Mouse (Mus musculus) forebrain, embryonic 14.5 days (tissue): ENCODE data around the gene Fbrs. TPM values are rescaled to one million over a fixed set of nuclear protein-coding genes. Genes with fewer than 3 reads are reported as not detected.
"Not testable (repeated sequence)": the region's sequence is repeated elsewhere in the genome, so short reads cannot be mapped to it uniquely, and the experiment has no call there.

Source experiments
- ATAC-seq: fragments of 200-750 bp; cut with Nextera tagmentation; 2 replicates; pipeline ENCODE4 v1.8.0; 2017; ENCODE audit warnings: mild to moderate bottlenecking, moderate library complexity
- DNase-seq: peaks from one replicate; pipeline ENCODE4 v3.0.0-alpha.2; 2015; ENCODE audit warnings: low spot score
- H3K27ac ChIP-seq: fragments of 300-500 bp; sonication (generic); 2 replicates; pipeline ENCODE4 v1.5.1; 2014; ENCODE audit warnings: low read depth, mild to moderate bottlenecking, control low read depth, low read length, moderate library complexity
- H3K27me3 ChIP-seq: fragments of 300-500 bp; sonication (generic); replicated peaks from 2 replicates; pipeline ENCODE4 v1.6.1; 2014; ENCODE audit warnings: low read length, control low read depth, mixed read lengths; ENCODE audit not compliant: control insufficient read depth, insufficient read depth
- H3K36me3 ChIP-seq: fragments of 300-500 bp; sonication (generic); 2 replicates; pipeline ENCODE4 v1.6.1; 2014; ENCODE audit warnings: low read length, control low read depth; ENCODE audit not compliant: control insufficient read depth, insufficient read depth
- H3K4me1 ChIP-seq: fragments of 300-500 bp; sonication (generic); 2 replicates; pipeline ENCODE4 v1.6.1; 2014; ENCODE audit warnings: antibody characterized with exemption, low read length, control low read depth; ENCODE audit not compliant: control insufficient read depth, insufficient read depth
- H3K4me2 ChIP-seq: fragments of 300-500 bp; sonication (generic); 2 replicates; pipeline ENCODE4 v1.6.1; 2014; ENCODE audit warnings: mild to moderate bottlenecking, control low read depth, low read length
- H3K4me3 ChIP-seq: fragments of 300-500 bp; sonication (generic); 2 replicates; pipeline ENCODE4 v1.5.1; 2014; ENCODE audit warnings: low read depth, low read length, control low read depth
- H3K9ac ChIP-seq: fragments of 300-500 bp; sonication (generic); 2 replicates; pipeline ENCODE4 v1.6.1; 2014; ENCODE audit warnings: mild to moderate bottlenecking, low read length, control low read depth, moderate library complexity
- H3K9me3 ChIP-seq: fragments of 300-500 bp; sonication (generic); replicated peaks from 2 replicates; pipeline ENCODE4 v1.6.1; 2016; ENCODE audit warnings: low read length, control low read depth, mixed read lengths; ENCODE audit not compliant: control insufficient read depth
- WGBS: fragments of 180-500 bp; shearing (Covaris S2); extraction: QIAGEN DNeasy Blood & Tissue Kit; methylation state at CpG from one replicate; pipeline ENCODE4 v1.1.7; 2014; 5-methylcytosine and 5-hydroxymethylcytosine counted together
- polyA plus RNA-seq: library from polyadenylated mRNA; unstranded; fragments of >200 nt; fragmentation: Nextera tagmentation; extraction: Ambion mirVana; gene quantifications from 2 replicates; pipeline ENCODE4 v1.2.1, GENCODE M21; 2014

Gene Fbrs
- polyA plus RNA-seq, 1 experiment from 2014 or later = 8.9 TPM

DNA sequence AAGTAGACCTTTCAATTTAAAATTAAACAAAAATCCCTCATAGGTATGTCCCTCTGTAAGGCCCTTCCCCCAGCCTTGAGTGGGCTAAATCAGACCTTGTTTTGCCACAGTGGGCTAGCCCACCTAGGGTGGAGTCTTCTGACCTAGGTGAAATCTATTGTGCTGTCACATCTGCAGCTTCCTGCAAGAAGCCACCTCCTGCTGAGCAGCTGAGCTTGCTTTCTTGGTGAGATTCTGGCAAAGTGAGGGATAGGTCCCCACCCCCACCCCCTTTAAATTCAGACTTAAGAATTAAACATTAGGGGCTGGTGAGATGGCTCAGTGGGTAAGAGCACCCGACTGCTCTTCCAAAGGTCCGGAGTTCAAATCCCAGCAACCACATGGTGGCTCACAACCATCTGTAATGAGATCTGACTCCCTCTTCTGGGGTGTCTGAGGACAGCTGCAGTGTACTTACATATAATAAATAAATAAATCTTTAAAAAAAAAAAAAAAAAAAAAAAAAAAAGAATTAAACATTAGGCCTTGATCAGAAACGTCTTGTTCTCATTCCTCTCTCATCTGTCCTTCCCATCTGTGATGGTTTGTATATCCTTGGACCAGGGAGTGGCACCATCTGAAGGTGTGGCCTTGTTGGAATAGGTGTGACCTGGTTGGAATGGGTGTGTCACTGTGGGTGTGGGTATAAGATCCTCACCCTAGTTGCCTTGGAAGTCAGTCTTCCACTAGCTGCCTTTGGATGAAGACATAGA is 20.5 kb upstream of the Fbrs start:
- not testable (repeated sequence) for H3K9me3 ChIP-seq, H3K9ac ChIP-seq, H3K4me1 ChIP-seq, H3K27ac ChIP-seq, H3K4me3 ChIP-seq, DNase-seq, H3K4me2 ChIP-seq, H3K27me3 ChIP-seq, ATAC-seq
- peaks cover 47% of the 10 kb centered on the region for H3K36me3 ChIP-seq
- WGBS = 81% methylated on average over 3 of the region's 3 CpGs

DNA sequence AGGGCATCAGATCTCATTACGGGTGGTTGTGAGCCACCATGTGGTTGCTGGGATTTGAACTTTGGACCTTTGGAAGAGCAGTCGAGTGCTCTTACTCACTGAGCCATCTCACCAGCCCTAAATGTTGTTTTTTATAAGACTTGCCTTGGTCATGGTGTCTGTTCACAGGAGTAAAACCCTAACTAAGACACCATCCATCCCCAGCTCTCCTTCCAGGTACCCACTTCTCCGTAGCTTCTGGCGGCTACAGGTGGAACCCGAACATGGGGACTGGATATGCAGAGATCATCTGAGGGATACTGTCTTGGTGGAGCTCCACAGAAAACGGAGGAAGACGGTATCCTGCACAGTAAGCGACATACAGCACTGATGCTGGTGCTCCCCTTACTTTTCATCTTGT is 19.7 kb upstream of the Fbrs start, which contains the start of gene Prr14:
Gene Prr14 (plus strand): TSS at position 301 of the 400 bp plus-strand sequence.
- not testable (repeated sequence) for H3K9ac ChIP-seq, H3K9me3 ChIP-seq, H3K27ac ChIP-seq, H3K27me3 ChIP-seq, H3K4me3 ChIP-seq, H3K4me2 ChIP-seq, H3K4me1 ChIP-seq, DNase-seq, ATAC-seq
- H3K36me3 ChIP-seq = peaks cover 47% of the 10 kb centered on the region
- WGBS = 96% methylated on average over 8 of the region's 8 CpGs

DNA sequence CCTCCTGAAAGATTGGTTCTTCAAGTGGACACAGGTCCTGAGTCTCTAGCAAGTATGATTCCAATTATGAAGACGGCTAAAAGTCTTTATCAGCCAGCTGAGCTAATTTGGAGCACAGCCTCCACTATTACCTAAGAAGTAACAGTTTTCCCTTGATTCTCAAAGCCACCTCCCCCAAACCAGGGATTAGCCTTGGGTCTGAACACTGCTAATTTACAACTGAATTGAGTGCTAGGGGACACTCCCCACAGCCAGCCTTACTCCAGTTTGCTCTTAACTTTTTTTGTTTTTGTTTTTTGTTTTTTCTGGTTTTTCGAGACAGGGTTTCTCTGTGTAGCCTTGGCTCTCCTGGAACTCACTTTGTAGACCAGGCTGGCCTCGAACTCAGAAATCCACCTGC is 13.8 kb upstream of the Fbrs start:
- H3K4me3 ChIP-seq = no peak overlapping the region
- H3K4me2 ChIP-seq = no peak overlapping the region
- no peak overlapping the region for H3K9ac ChIP-seq
- 92% methylated on average over 3 of the region's 3 CpGs for WGBS
- H3K9me3 ChIP-seq = no peaks in the 10 kb centered on the region
- no peak for DNase-seq
- no peaks in the 10 kb centered on the region for H3K27me3 ChIP-seq
- no peak for ATAC-seq
- H3K27ac ChIP-seq = no peak overlapping the region
- H3K4me1 ChIP-seq = peaks cover 10% of the 10 kb centered on the region
- peaks cover 40% of the 10 kb centered on the region for H3K36me3 ChIP-seq

DNA sequence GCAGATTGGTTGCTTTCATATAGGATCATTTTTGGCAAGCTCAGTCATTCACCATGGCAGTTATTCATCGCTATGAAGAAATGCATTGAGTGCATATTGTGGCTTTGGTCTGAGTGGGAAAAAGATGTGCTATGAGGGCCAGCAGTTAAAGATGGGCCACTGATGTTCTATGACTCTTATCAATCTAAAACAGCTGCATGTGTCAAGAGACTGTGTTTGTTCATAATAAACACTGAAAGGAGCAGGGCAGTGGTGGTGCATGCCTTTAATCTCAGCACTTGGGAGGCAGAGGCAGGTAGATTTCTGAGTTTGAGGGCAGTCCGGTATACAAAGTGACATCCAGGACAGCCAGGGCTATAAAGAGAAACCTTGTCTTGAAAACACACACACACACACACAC is 13.3 kb upstream of the Fbrs start:
- H3K27ac ChIP-seq, DNase-seq, H3K9ac ChIP-seq, H3K4me3 ChIP-seq, H3K9me3 ChIP-seq, H3K4me2 ChIP-seq, H3K27me3 ChIP-seq, H3K4me1 ChIP-seq, ATAC-seq: not testable (repeated sequence)
- peaks cover 35% of the 10 kb centered on the region for H3K36me3 ChIP-seq
- WGBS = 98% methylated on average over 2 of the region's 2 CpGs

DNA sequence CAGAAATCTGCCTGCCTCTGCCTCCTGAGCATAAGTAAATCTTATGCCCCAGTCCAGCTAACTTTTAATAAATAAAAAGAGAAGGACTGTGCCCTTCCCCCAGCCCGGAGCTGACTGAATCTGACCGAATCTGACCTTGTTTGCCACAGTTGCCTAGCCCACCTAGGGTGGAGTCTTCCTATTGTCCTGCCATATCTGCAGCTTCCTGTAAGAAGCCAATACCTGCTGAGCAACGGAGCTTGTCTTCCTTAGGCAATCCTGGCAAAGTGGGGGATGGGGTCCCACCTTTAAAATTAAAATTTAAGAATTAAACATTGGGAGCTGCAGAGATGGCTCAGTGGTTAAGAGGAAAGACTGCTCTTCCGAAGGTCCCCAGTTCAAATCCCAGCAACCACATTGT is 12.4 kb upstream of the Fbrs start:
- no peak overlapping the region for H3K4me3 ChIP-seq
- peaks cover 26% of the 10 kb centered on the region for H3K36me3 ChIP-seq
- WGBS = 96% methylated on average over 4 of the region's 4 CpGs
- no peak overlapping the region for H3K27ac ChIP-seq
- no peak for DNase-seq
- no peak overlapping the region for H3K4me2 ChIP-seq
- H3K9ac ChIP-seq = no peak overlapping the region
- no peak for ATAC-seq
- H3K4me1 ChIP-seq = peaks cover 10% of the 10 kb centered on the region
- H3K9me3 ChIP-seq = no peaks in the 10 kb centered on the region
- H3K27me3 ChIP-seq = no peaks in the 10 kb centered on the region

DNA sequence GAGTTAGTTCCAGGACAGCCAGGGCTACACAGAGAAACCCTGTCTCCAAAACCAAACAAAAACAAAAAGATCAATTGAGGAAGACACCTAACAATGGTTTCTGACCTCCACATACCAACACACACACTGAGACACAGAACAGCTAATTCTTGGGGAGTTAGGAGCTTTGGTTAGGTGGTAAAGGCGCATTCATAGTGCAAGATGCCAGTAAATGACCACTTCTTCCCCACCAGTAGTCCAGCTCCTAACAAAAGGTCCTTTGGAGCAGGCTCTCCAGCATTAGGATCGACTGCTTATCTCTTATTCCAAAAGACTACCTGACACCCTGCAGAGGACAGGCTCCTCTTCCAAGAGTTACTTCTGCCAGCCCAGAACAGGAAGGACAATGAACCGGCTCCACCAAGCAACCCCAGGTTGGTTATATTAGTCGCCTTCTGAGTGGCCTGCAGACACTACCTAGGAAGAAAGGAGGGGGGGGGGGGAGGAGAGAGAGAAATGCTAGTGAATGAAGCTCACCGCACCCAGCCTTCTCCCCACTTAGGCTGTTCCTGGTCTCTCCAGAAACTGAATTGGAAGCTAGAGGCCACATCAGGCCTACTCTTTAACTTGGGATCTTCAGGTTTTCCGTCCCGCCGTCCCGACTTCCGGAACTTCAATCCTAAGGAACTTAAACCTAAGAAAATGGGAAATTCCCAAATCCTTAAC is 8.8 kb upstream of the Fbrs start:
- WGBS = 5% methylated on average over 10 of the region's 10 CpGs
- H3K9me3 ChIP-seq = no peaks in the 10 kb centered on the region
- ATAC-seq (peak; percentile 11; the same call in 1 of the 2 replicates), DNase-seq (no peak)
- H3K4me2 ChIP-seq = peak overlapping the region; percentile 55
- H3K27me3 ChIP-seq = no peaks in the 10 kb centered on the region
- peaks cover 42% of the 10 kb centered on the region for H3K36me3 ChIP-seq
- H3K4me3 ChIP-seq = peak overlapping the region; percentile 63
- H3K27ac ChIP-seq = peak overlapping the region; percentile 94
- peak overlapping the region; percentile 83 for H3K9ac ChIP-seq
- peaks cover 16% of the 10 kb centered on the region for H3K4me1 ChIP-seq

DNA sequence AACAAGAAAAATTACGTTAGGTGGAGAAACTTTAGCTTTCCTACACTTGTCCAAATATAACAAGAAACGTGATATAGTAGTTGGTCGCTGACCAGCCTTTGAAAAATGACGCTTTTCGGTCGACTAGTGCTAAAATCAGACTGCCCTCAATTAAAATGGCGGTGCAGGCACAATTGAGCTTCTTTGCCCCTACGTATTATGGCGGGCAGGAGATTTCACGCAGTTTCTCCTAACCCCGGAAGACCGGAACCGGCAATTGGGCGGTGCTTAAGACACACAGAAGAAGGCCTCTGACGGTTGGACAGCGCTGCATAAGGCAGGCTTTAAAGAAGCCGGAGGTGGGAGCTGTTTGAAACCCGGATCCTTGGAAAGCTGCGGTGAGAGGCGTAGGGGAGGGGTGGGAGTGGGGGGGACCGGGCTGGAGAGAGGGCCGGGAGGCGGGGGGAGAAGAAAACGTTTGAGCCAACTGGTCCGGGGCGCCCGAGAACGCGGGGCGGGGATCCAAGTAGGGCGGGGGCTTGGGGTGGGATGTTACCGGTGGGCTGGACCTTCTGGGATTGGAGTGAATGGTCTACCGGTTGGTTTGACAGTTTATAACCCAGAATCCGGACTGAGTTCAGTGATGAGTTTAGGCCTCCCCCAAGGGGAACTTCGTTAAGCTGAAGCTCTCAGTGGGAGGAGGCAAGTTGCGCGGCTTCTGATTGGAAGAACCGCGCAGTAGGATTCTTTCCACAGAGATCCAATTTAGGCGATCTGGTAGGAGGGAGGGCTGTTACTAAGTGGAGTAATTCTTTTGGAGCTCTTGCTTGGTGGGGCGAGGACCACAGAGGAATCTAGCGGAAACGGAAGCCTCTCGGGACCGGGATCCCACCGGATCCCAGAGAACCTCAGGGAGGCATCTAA is 8.0 kb upstream of the Fbrs start:
- WGBS = 1% methylated on average over 44 of the region's 46 CpGs
- H3K4me2 ChIP-seq = peak overlapping the region; percentile 55
- H3K9me3 ChIP-seq = no peaks in the 10 kb centered on the region
- peak overlapping the region; percentile 63 for H3K4me3 ChIP-seq
- peak overlapping the region; percentile 83 for H3K9ac ChIP-seq
- H3K4me1 ChIP-seq = peaks cover 16% of the 10 kb centered on the region
- no peaks in the 10 kb centered on the region for H3K27me3 ChIP-seq
- ATAC-seq (peak; percentile 94), DNase-seq (peak; percentile 99)
- H3K36me3 ChIP-seq = peaks cover 45% of the 10 kb centered on the region
- peak overlapping the region; percentile 94 for H3K27ac ChIP-seq

DNA sequence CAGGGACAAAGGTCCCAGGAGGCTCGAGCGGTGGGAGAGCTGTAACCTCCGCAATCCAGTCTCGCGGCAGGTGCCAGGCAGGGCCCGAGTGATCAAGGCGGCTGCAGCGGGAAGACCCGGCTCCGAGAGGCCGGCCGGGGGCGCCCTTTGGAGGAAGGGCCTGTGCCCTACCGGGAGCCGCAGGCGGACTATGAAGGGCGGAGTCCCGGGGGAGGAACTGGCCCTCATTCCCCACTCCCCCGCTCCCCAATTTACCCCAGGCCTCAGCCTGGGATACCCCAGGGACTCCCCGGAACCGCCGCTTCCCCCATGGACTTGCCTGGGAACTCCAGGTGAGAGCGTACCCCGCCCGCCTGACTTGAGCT is 7.4 kb upstream of the Fbrs start:
- peak overlapping the region; percentile 55 for H3K4me2 ChIP-seq
- H3K27me3 ChIP-seq = no peaks in the 10 kb centered on the region
- H3K27ac ChIP-seq = peak overlapping the region; percentile 94
- H3K9me3 ChIP-seq = no peaks in the 10 kb centered on the region
- H3K4me3 ChIP-seq = peak overlapping the region; percentile 63
- peaks cover 48% of the 10 kb centered on the region for H3K36me3 ChIP-seq
- WGBS = 1% methylated on average over 24 of the region's 25 CpGs
- DNase-seq = no peak
- H3K4me1 ChIP-seq = peaks cover 16% of the 10 kb centered on the region
- ATAC-seq = peak; percentile 16
- peak overlapping the region; percentile 83 for H3K9ac ChIP-seq
